9 mouse cellular contexts compared by ENCODE assay signal in genomic region chr17:30844321-30844791, GRCm38 (mm10). TPM values are rescaled to one million over a fixed set of nuclear protein-coding genes. Genes with fewer than 3 reads are reported as not detected.
A peak's percentile ranks its signal among the peaks of the same experiment; 100 is the strongest.
DNase-seq lines count a peak whose midpoint lies in the region; ATAC-seq and TF ChIP-seq lines count a peak whose summit lies in the region.
"Had no signal": no experiment of that assay in that cellular context is flagged by ENCODE, and none has a peak within 500 bp of the region (broad histone marks: within the 10 kb centered on the region; RNA-seq: fewer than 3 reads in every experiment).

No protein-coding gene starts in this region.

- H3K27ac ChIP-seq in liver, embryonic 14.5 days: no peak overlapping the region
- H3K27ac ChIP-seq in liver, embryonic 12.5 days: no peak overlapping the region
- H3K27ac ChIP-seq in heart, embryonic 10.5 days: no peak overlapping the region
- H3K27ac ChIP-seq: embryonic facial prominence, embryonic 13.5 days had no signal

- no peak overlapping the region for H3K4me2 ChIP-seq in liver, embryonic 14.5 days (ENCODE audit: low read depth)
- no peak overlapping the region for H3K4me2 ChIP-seq in liver, embryonic 12.5 days
- H3K4me2 ChIP-seq: embryonic facial prominence, embryonic 13.5 days had no signal

- no peak for ATAC-seq in liver, embryonic 14.5 days (ENCODE audit: insufficient read depth)
- ATAC-seq in liver, embryonic 12.5 days: no peak

- no peaks in the 10 kb centered on the region for H3K27me3 ChIP-seq in liver, embryonic 14.5 days (ENCODE audit: control insufficient read depth, insufficient read depth, low read length)
- H3K27me3 ChIP-seq in liver, embryonic 12.5 days (replicated peaks): 0 out of 2 replicates have a peak, but pooled peaks cover 4% of the 10 kb centered on the region
- no peaks in the 10 kb centered on the region for H3K27me3 ChIP-seq in heart, embryonic 10.5 days (ENCODE audit: insufficient read depth, poor library complexity, severe bottlenecking)
- H3K27me3 ChIP-seq: embryonic facial prominence, embryonic 13.5 days had no signal

- H3K36me3 ChIP-seq in liver, embryonic 14.5 days (replicated peaks; ENCODE audit: control insufficient read depth, insufficient read depth, low read depth): no peaks in the 10 kb centered on the region
- H3K36me3 ChIP-seq in liver, embryonic 12.5 days: no peaks in the 10 kb centered on the region
- H3K36me3 ChIP-seq in heart, embryonic 10.5 days: no peaks in the 10 kb centered on the region
- H3K36me3 ChIP-seq: embryonic facial prominence, embryonic 13.5 days had no signal

- no peak overlapping the region for H3K9ac ChIP-seq in liver, embryonic 14.5 days (replicated peaks)
- H3K9ac ChIP-seq in liver, embryonic 12.5 days: no peak overlapping the region
- H3K9ac ChIP-seq: embryonic facial prominence, embryonic 13.5 days had no signal

- WGBS in liver, embryonic 14.5 days (ENCODE audit: insufficient replicate concordance): 45% methylated on average over 9 of the region's 9 CpGs
- WGBS in liver, embryonic 12.5 days (ENCODE audit: insufficient replicate concordance): 48% methylated on average over 9 of the region's 9 CpGs
- WGBS in heart, embryonic 10.5 days: 50% methylated on average over 9 of the region's 9 CpGs

- H3K4me1 ChIP-seq in liver, embryonic 14.5 days (replicated peaks; ENCODE audit: control insufficient read depth in 2 of 2, insufficient read depth in 2 of 2, low read length in 1 of 2): no peaks in the 10 kb centered on the region
- no peaks in the 10 kb centered on the region for H3K4me1 ChIP-seq in liver, embryonic 12.5 days
- no peaks in the 10 kb centered on the region for H3K4me1 ChIP-seq in heart, embryonic 10.5 days
- H3K4me1 ChIP-seq: embryonic facial prominence, embryonic 13.5 days had no signal

- peak; percentile 38 for DNase-seq in adrenal gland, postnatal 10 days
- DNase-seq in adrenal gland, postnatal 4 days (ENCODE audit: low spot score in 2 of 2): no peak
- DNase-seq in liver, embryonic 14.5 days (ENCODE audit: low read depth in 3 of 3, low spot score in 3 of 3): no peak
- DNase-seq in forelimb bud, embryonic 11.5 days (ENCODE audit: low read depth, low spot score): peak; percentile 56
- DNase-seq in lung, postnatal 25 days (ENCODE audit: low spot score): peak; percentile 38
- no peak for DNase-seq in T-cell, adult 2 months (ENCODE audit: low spot score)
- DNase-seq in heart, embryonic 10.5 days (ENCODE audit: low spot score): no peak

- TF ChIP-seq CTCF in liver, embryonic 14.5 days (IDR thresholded peaks at IDR 0.05; ENCODE audit: low read depth): peak; percentile 29

- no peak for TF ChIP-seq EP300 in liver, embryonic 14.5 days (IDR thresholded peaks at IDR 0.05; ENCODE audit: low read depth)

- H3K4me3 ChIP-seq in liver, embryonic 14.5 days (ENCODE audit: insufficient read depth in 1 of 2, low read depth in 2 of 2, low read length in 2 of 2): no peak overlapping the region
- no peak overlapping the region for H3K4me3 ChIP-seq in liver, embryonic 12.5 days
- no peak overlapping the region for H3K4me3 ChIP-seq in heart, embryonic 10.5 days
- H3K4me3 ChIP-seq: embryonic facial prominence, embryonic 13.5 days had no signal

- H3K9me3 ChIP-seq in liver, embryonic 14.5 days (ENCODE audit: control insufficient read depth, low read length): no peaks in the 10 kb centered on the region
- no peaks in the 10 kb centered on the region for H3K9me3 ChIP-seq in liver, embryonic 12.5 days (replicated peaks)
- H3K9me3 ChIP-seq in heart, embryonic 10.5 days: no peaks in the 10 kb centered on the region
- H3K9me3 ChIP-seq: embryonic facial prominence, embryonic 13.5 days had no signal

RNA-seq across cellular contexts. Expression of gene Glp1r, which starts 57.3 kb away (rescaled TPM):
- total RNA-seq in adrenal gland, postnatal 10 days (2021): under 1 TPM; 0.21 to 0.45 TPM
- 1 to 10 TPM in 1 of 2 experiments, under 1 TPM in 1; 0.37 to 2.9 TPM for total RNA-seq in adrenal gland, postnatal 4 days (2021)
- 0.01 TPM in 1 of 2 replicates, not detected in the other for polyA plus RNA-seq in liver, embryonic 14.5 days (2012; rRNA removed)
- not detected in 2 replicates for polyA plus RNA-seq in liver, embryonic 14.5 days (2014; fragmentation: Nextera tagmentation; extraction: Ambion mirVana)
- 0.06 TPM in 1 of 2 replicates, not detected in the other for polyA plus RNA-seq in liver, embryonic 12.5 days (2016; fragmentation: Nextera tagmentation; extraction: Ambion mirVana)
- polyA plus RNA-seq in heart, embryonic 10.5 days (2016; fragmentation: Nextera tagmentation; extraction: Ambion mirVana): 0.10 TPM in 1 of 2 replicates, not detected in the other

Comparison
In these comparisons a context has a peak if more than half of its experiments do, and no peak if none do; other contexts are left out.
1. DNase-seq: peak in adrenal gland, postnatal 10 days (single experiment), forelimb bud, embryonic 11.5 days (single experiment) and lung, postnatal 25 days (single experiment); none in adrenal gland, postnatal 4 days (0 of 2), liver, embryonic 14.5 days (0 of 3), T-cell, adult 2 months (single experiment) and heart, embryonic 10.5 days (single experiment).